Mouse (Mus musculus): ENCODE data around the gene Ltbr.

DNA sequence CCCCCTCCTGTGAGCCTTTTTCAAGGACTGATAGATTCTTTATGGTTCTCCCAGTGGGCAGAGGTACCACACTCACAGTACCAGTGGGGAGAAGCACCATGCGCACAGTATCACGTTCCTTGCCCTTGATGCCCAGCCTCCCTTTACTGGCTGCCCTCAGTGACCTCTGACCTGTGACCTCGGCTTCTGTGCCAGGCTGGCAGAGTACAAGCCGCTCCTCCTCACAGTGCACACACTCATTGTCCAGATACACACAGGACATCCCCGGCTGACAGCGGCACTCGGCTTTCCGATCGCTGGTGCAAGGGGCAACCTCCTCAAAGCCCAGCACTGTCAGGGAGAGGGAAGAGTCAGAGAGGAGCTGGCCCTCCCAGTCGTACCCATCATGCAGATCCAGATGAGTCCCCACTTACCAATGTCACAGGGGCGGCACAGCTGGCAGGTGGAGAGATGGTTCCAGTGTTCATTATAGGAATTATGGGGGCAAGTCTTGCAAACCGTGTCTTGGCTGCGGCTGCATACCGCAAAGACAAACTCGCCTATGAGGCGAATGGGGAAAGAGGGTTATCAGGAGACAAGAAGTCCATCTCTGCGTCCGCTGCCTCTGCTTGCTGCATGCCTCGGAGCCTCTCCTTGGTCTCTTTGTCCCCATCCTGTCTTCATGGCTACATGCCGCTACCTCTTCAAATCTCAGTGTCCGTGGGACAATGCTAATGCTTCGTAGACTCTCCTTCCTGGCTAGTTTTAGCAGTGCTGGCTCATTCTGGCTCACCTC, 917 bp downstream of the Ltbr start:
- TF ChIP-seq CTCF (IDR thresholded peaks at IDR 0.05; ENCODE audit: control insufficient read depth, insufficient read depth, low read length) (no peak), POLR2A (IDR thresholded peaks at IDR 0.05; ENCODE audit: borderline replicate concordance, control insufficient read depth, low read depth, low read length) (no peak)

Data from bone marrow, adult 2 months (tissue).